ENCODE assay signal across 7 mouse cellular contexts in the genomic region with DNA sequence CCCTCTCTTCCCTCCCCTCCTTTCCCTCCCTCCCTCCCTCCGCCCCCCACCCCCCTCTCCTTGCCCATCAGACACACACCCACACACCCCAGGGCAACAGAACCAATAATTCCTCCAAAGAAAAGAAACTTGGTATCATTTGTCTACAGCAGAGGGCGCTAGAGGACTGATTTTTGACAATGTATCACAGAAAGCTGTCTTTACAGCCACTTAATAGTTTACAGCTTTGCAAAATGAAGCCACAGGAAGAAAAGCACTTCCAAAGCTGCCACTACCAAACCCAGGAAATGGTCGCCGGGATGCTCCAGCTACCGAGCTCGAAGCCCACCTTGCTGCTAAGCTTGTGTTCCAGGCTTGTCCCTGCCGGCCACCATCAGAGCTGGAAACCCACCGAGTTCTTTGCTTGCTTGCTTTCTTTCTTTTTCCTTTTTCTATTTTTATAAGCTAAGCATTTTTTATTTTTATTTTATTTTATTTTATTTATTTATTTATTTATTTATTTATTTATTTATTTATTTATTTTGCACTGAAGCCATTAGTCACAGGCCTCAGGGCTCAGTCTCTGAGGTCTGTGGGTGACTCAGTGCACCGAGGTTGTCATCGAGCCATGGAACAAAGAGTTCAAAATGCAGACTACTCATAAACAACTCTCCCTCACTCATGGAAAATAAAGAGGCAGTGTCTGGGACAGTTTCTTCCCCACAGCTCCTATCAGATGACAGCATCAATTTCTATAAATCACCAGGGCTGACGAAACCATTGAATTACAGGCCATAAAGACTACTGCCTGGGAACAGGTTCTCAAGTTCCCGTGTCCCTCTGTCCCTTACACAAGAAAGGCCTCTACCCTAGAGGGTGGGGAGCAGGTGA.
DNase-seq lines count a peak whose midpoint lies in the region; ATAC-seq and TF ChIP-seq lines count a peak whose summit lies in the region.

No protein-coding gene starts in this region.

- peak; percentile 57 for DNase-seq in right cerebral cortex, adult 18-20 months
- no peak for DNase-seq in right cerebral cortex, postnatal 25 days
- DNase-seq in adipocyte (ENCODE audit: low spot score) = peak; percentile 84
- DNase-seq in embryo, embryonic 11 days = peak; percentile 86
- DNase-seq in right cerebral cortex, postnatal 4 days = peak; percentile 46

- H3K9ac ChIP-seq in intestine, postnatal 0 days (ENCODE audit: low read depth, low read length) = no peak overlapping the region
- H3K9ac ChIP-seq in limb, embryonic 12.5 days (replicated peaks) = no peak overlapping the region

- H3K27me3 ChIP-seq in intestine, postnatal 0 days (replicated peaks; ENCODE audit: control insufficient read depth, insufficient read depth, low read length) = no peaks in the 10 kb centered on the region
- H3K27me3 ChIP-seq in limb, embryonic 12.5 days = peaks cover 18% of the 10 kb centered on the region

- TF ChIP-seq CTCF in intestine, postnatal 0 days (IDR thresholded peaks at IDR 0.05; ENCODE audit: low read depth) = peak; percentile 76

- H3K36me3 ChIP-seq in intestine, postnatal 0 days (ENCODE audit: control insufficient read depth, insufficient read depth) = no peaks in the 10 kb centered on the region; the same call in 1 of the 2 replicates
- no peaks in the 10 kb centered on the region for H3K36me3 ChIP-seq in limb, embryonic 12.5 days

- H3K9me3 ChIP-seq in intestine, postnatal 0 days (ENCODE audit: control insufficient read depth) = no peaks in the 10 kb centered on the region
- no peaks in the 10 kb centered on the region for H3K9me3 ChIP-seq in limb, embryonic 12.5 days

- H3K4me2 ChIP-seq in intestine, postnatal 0 days (replicated peaks; ENCODE audit: low read depth) = no peak overlapping the region
- H3K4me2 ChIP-seq in limb, embryonic 12.5 days = peak overlapping the region; percentile 31; the same call in 1 of the 2 replicates

- H3K4me1 ChIP-seq in intestine, postnatal 0 days (replicated peaks; ENCODE audit: control insufficient read depth, insufficient read depth, low read length) = no peaks in the 10 kb centered on the region
- peaks cover 6% of the 10 kb centered on the region; the same call in 1 of the 2 replicates for H3K4me1 ChIP-seq in limb, embryonic 12.5 days (replicated peaks)

- no peak overlapping the region for H3K4me3 ChIP-seq in intestine, postnatal 0 days (ENCODE audit: low read depth, low read length)
- no peak overlapping the region for H3K4me3 ChIP-seq in limb, embryonic 12.5 days (replicated peaks)

- no peak overlapping the region; the same call in 1 of the 2 replicates for H3K27ac ChIP-seq in intestine, postnatal 0 days (ENCODE audit: low read depth, low read length)
- H3K27ac ChIP-seq in limb, embryonic 12.5 days = no peak overlapping the region

- ATAC-seq in intestine, postnatal 0 days = peak; percentile 84
- ATAC-seq in limb, embryonic 12.5 days (ENCODE audit: insufficient number of reproducible peaks, insufficient read depth, low FRiP score, low TSS enrichment, low read depth) = no peak

- WGBS in intestine, postnatal 0 days = 35% methylated on average over 11 of the region's 12 CpGs
- 19% methylated on average over 11 of the region's 12 CpGs for WGBS in limb, embryonic 12.5 days
